Comparison of ENCODE assay signal across 9 mouse cellular contexts in the genomic region with DNA sequence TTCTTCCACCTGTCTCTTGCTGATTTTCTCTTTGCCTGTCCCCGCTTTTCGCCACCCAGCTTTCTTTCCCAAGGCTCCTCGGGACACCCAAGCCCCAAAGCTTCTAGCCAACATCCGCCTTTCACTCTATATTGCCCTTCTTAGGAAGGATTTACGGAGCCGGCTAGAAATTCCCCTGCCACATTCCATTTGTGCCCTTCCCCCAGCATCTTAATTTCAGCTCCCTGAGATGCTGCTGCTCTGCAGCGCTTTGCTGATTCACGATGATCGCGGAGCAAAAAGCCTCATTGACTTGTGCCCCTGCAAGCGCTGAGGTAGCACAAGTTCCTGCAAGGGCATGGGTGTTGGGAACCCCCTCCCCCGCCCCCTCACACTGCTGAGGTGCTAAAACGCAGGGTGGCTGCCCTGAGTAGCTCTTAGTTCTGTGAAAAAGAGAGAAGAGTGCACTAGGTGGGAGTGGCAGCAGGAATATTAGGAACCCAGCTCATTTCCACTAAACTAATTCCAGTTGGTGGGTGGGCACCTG. TPM values are rescaled to one million over a fixed set of nuclear protein-coding genes. Genes with fewer than 3 reads are reported as not detected.
DNase-seq lines count a peak whose midpoint lies in the region; ATAC-seq and TF ChIP-seq lines count a peak whose summit lies in the region.
"Had no signal": no experiment of that assay in that cellular context is flagged by ENCODE, and none has a peak within 500 bp of the region (broad histone marks: within the 10 kb centered on the region; RNA-seq: fewer than 3 reads in every experiment).

No protein-coding gene starts in this region.

- H3K4me3 ChIP-seq in heart, embryonic 12.5 days, result peak overlapping the region; percentile 18; the same call in 1 of the 2 replicates
- peak overlapping the region; percentile 10; the same call in 1 of the 2 replicates for H3K4me3 ChIP-seq in forebrain, embryonic 13.5 days
- H3K4me3 ChIP-seq in midbrain, embryonic 16.5 days (ENCODE audit: low read depth, low read length), result peak overlapping the region; percentile 28
- no peak overlapping the region for H3K4me3 ChIP-seq in lung, postnatal 0 days (ENCODE audit: low read depth, low read length)

- no peak for ATAC-seq in heart, embryonic 12.5 days (ENCODE audit: insufficient number of reproducible peaks, low FRiP score)
- no peak for ATAC-seq in forebrain, embryonic 13.5 days
- ATAC-seq in midbrain, embryonic 16.5 days, result no peak
- no peak for ATAC-seq in lung, postnatal 0 days

- H3K36me3 ChIP-seq in heart, embryonic 12.5 days, result no peaks in the 10 kb centered on the region
- H3K36me3 ChIP-seq in forebrain, embryonic 13.5 days (ENCODE audit: poor library complexity, severe bottlenecking), result no peaks in the 10 kb centered on the region
- H3K36me3 ChIP-seq in midbrain, embryonic 16.5 days (ENCODE audit: control insufficient read depth, insufficient read depth, low read length), result no peaks in the 10 kb centered on the region
- H3K36me3 ChIP-seq in lung, postnatal 0 days (ENCODE audit: insufficient read depth, low read length), result no peaks in the 10 kb centered on the region

- H3K4me1 ChIP-seq in heart, embryonic 12.5 days (replicated peaks), result no peaks in the 10 kb centered on the region
- no peaks in the 10 kb centered on the region for H3K4me1 ChIP-seq in forebrain, embryonic 13.5 days
- H3K4me1 ChIP-seq in midbrain, embryonic 16.5 days (ENCODE audit: control insufficient read depth, insufficient read depth, low read length), result 0 out of 2 replicates have a peak, but pooled peaks cover 3% of the 10 kb centered on the region
- no peaks in the 10 kb centered on the region for H3K4me1 ChIP-seq in lung, postnatal 0 days (ENCODE audit: insufficient read depth, low read depth, low read length)

- no peak overlapping the region for H3K9ac ChIP-seq in heart, embryonic 12.5 days
- H3K9ac ChIP-seq in forebrain, embryonic 13.5 days, result no peak overlapping the region
- 0 out of 2 replicates have a peak overlapping the region, but pooled peaks have one; percentile 2 for H3K9ac ChIP-seq in midbrain, embryonic 16.5 days (ENCODE audit: low read depth, low read length)
- no peak overlapping the region for H3K9ac ChIP-seq in lung, postnatal 0 days (replicated peaks; ENCODE audit: low read depth)

- TF ChIP-seq EP300 in lung, postnatal 0 days (IDR thresholded peaks at IDR 0.05), result no peak

- peak overlapping the region; percentile 52 for H3K4me2 ChIP-seq in heart, embryonic 12.5 days
- peak overlapping the region; percentile 42 for H3K4me2 ChIP-seq in forebrain, embryonic 13.5 days
- H3K4me2 ChIP-seq in midbrain, embryonic 16.5 days (ENCODE audit: low read length), result peak overlapping the region; percentile 70
- no peak overlapping the region for H3K4me2 ChIP-seq in lung, postnatal 0 days (replicated peaks; ENCODE audit: low read depth, low read length)

- no peak overlapping the region for H3K27ac ChIP-seq in heart, embryonic 12.5 days (ENCODE audit: poor library complexity, severe bottlenecking)
- no peak overlapping the region for H3K27ac ChIP-seq in forebrain, embryonic 13.5 days
- H3K27ac ChIP-seq in midbrain, embryonic 16.5 days (ENCODE audit: low read length), result no peak overlapping the region
- no peak overlapping the region for H3K27ac ChIP-seq in lung, postnatal 0 days (ENCODE audit: low read length)

- 0 out of 2 replicates have a peak, but pooled peaks cover 6% of the 10 kb centered on the region for H3K9me3 ChIP-seq in heart, embryonic 12.5 days (replicated peaks)
- H3K9me3 ChIP-seq in forebrain, embryonic 13.5 days (replicated peaks), result no peaks in the 10 kb centered on the region
- no peaks in the 10 kb centered on the region for H3K9me3 ChIP-seq in midbrain, embryonic 16.5 days (replicated peaks; ENCODE audit: control insufficient read depth, low read length, poor library complexity, severe bottlenecking)
- no peaks in the 10 kb centered on the region for H3K9me3 ChIP-seq in lung, postnatal 0 days (ENCODE audit: low read length)

- DNase-seq in heart, postnatal 4 days, result no peak
- DNase-seq in ZHBTc4 (ENCODE audit: low read depth, low spot score), result peak; percentile 10
- no peak for DNase-seq in adrenal gland, postnatal 4 days (ENCODE audit: low spot score in 2 of 2)
- no peak for DNase-seq in layer of hippocampus, postnatal 14 days (ENCODE audit: low spot score in 2 of 2)
- no peak for DNase-seq in lung, postnatal 0 days (ENCODE audit: low spot score)

- 8% methylated on average over 13 of the region's 13 CpGs for WGBS in heart, embryonic 12.5 days
- 14% methylated on average over 13 of the region's 13 CpGs for WGBS in forebrain, embryonic 13.5 days
- 21% methylated on average over 13 of the region's 13 CpGs for WGBS in midbrain, embryonic 16.5 days
- 8% methylated on average over 13 of the region's 13 CpGs for WGBS in lung, postnatal 0 days

- TF ChIP-seq CTCF in lung, postnatal 0 days (IDR thresholded peaks at IDR 0.05), result no peak

- peaks cover 42% of the 10 kb centered on the region for H3K27me3 ChIP-seq in heart, embryonic 12.5 days (replicated peaks)
- peaks cover 25% of the 10 kb centered on the region for H3K27me3 ChIP-seq in forebrain, embryonic 13.5 days
- no peaks in the 10 kb centered on the region for H3K27me3 ChIP-seq in midbrain, embryonic 16.5 days (ENCODE audit: control insufficient read depth, insufficient read depth, low read depth, low read length)
- H3K27me3 ChIP-seq in lung, postnatal 0 days (replicated peaks; ENCODE audit: insufficient read depth, low read length), result no peaks in the 10 kb centered on the region; the same call in 1 of the 2 replicates

RNA-seq across cellular contexts. Expression of gene Gm15155, which starts 1.2 kb away (rescaled TPM):
- polyA plus RNA-seq in heart, embryonic 12.5 days (2016; fragmentation: Nextera tagmentation; extraction: Ambion mirVana), result not detected in 2 replicates
- not detected for total RNA-seq in heart, postnatal 4 days (2021)
- not detected in 2 replicates for polyA plus RNA-seq in forebrain, embryonic 13.5 days (2015; fragmentation: Nextera tagmentation; extraction: Ambion mirVana)
- not detected in 2 replicates for polyA plus RNA-seq in midbrain, embryonic 16.5 days (2015; fragmentation: Nextera tagmentation; extraction: Ambion mirVana)
- not detected for total RNA-seq in adrenal gland, postnatal 4 days (2021)
- total RNA-seq in layer of hippocampus, postnatal 14 days (2021), result not detected
- not detected in 2 replicates for polyA plus RNA-seq in lung, postnatal 0 days (2015; fragmentation: Nextera tagmentation; extraction: Ambion mirVana)
- total RNA-seq: common myeloid progenitor, adult 5-6 weeks had no signal

RNA-seq across cellular contexts. Expression of gene Ptchd1, which starts 2.1 kb away (rescaled TPM):
- polyA plus RNA-seq in heart, embryonic 12.5 days (2016; fragmentation: Nextera tagmentation; extraction: Ambion mirVana), result 0.26 and 0.41 TPM in 2 replicates
- under 1 TPM; 0.45 to 0.52 TPM for total RNA-seq in heart, postnatal 4 days (2021)
- 1.4 and 1.6 TPM in 2 replicates for polyA plus RNA-seq in forebrain, embryonic 13.5 days (2015; fragmentation: Nextera tagmentation; extraction: Ambion mirVana)
- polyA plus RNA-seq in midbrain, embryonic 16.5 days (2015; fragmentation: Nextera tagmentation; extraction: Ambion mirVana), result 10.4 and 10.9 TPM in 2 replicates
- 1 to 10 TPM in 1 of 2 experiments, under 1 TPM in 1; 0.93 to 2.7 TPM for total RNA-seq in adrenal gland, postnatal 4 days (2021)
- 1 to 10 TPM; 5.2 to 7.5 TPM for total RNA-seq in layer of hippocampus, postnatal 14 days (2021)
- polyA plus RNA-seq in lung, postnatal 0 days (2015; fragmentation: Nextera tagmentation; extraction: Ambion mirVana), result 0.08 and 0.12 TPM in 2 replicates
